Mouse (Mus musculus) heart, postnatal 0 days (tissue): ENCODE results near the gene Sarm1.

Source experiments
- CTCF ChIP-seq: IDR thresholded peaks from 2 replicates; pipeline ENCODE4 v1.5.1; 2016; ENCODE audit warnings: antibody characterized with exemption, control low read depth, low read depth
- EP300 ChIP-seq: IDR thresholded peaks from 2 replicates; pipeline ENCODE4 v1.6.1; 2016; ENCODE audit warnings: antibody characterized with exemption, low read depth

GRCm38 (mm10) chr11:78437182-78437581, 60.4 kb downstream of the Sarm1 start:
- TF ChIP-seq CTCF (no peak), EP300 (no peak)
